Comparison of ENCODE assay signal across 7 mouse cellular contexts in the genomic region with DNA sequence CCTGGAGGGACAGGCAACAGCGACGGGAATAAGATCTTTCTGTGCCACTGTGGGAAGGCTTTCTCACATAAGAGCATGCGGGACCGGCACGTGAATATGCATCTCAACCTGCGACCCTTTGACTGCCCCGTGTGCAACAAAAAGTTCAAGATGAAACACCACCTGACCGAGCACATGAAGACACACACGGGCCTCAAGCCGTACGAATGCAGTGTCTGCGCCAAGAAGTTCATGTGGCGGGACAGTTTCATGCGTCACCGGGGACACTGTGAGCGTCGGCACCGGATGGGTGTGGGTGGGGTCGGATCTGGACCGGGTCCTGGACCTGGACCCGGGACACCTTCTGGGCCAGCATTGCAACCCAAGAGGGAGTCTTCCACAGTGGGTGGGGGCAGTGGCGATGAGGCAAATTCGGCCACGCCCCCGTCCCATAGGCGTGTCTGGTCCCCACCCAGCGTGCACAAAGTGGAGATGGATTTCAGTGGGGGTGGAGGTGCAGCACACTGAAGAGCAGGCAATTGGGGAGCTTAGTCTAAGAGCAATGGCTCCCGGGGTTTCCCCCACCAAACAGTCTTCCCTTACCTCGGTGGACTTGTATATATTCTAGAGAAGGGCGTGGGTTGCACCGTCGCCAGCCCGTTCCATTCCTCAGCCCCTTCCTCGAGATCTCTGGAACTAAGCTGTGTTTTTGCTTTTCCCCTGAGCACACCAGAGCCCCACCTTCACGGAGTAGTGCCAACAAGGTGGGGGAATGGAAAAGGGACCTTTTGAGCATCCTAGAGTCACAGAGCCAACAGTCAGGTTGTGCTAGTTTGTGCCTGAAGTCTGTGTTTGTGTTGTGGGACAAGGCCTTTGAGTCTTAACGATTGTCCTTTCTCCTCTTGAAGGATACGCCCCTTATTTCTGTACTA. TPM values are rescaled to one million over a fixed set of nuclear protein-coding genes. Genes with fewer than 3 reads are reported as not detected.
DNase-seq lines count a peak whose midpoint lies in the region; ATAC-seq and TF ChIP-seq lines count a peak whose summit lies in the region.

No protein-coding gene starts in this region.

- no peaks in the 10 kb centered on the region for H3K9me3 ChIP-seq in embryonic facial prominence, embryonic 13.5 days

- ATAC-seq in embryonic facial prominence, embryonic 13.5 days (ENCODE audit: insufficient number of reproducible peaks, insufficient read depth, low FRiP score, low TSS enrichment, low read depth), result no peak

- no peak for DNase-seq in thymus, adult 2 months
- no peak for DNase-seq in thymus, postnatal 25 days
- peak; percentile 35 to 51 for DNase-seq in heart, postnatal 14 days
- DNase-seq in liver, adult 2 months (ENCODE audit: extremely low read depth, low read depth, low spot score), result no peak
- no peak for DNase-seq in left cerebral cortex, postnatal 10 days (ENCODE audit: extremely low spot score in 1 of 2, low spot score in 2 of 2)

- no peaks in the 10 kb centered on the region for H3K27me3 ChIP-seq in thymus, adult 2 months (ENCODE audit: control insufficient read depth, insufficient read depth, low read length)
- no peaks in the 10 kb centered on the region for H3K27me3 ChIP-seq in embryonic facial prominence, embryonic 13.5 days
- no peaks in the 10 kb centered on the region for H3K27me3 ChIP-seq in liver, adult 2 months (ENCODE audit: control insufficient read depth, insufficient read depth, low read length)

- peak overlapping the region; percentile 19 for H3K27ac ChIP-seq in thymus, adult 2 months (ENCODE audit: control insufficient read depth, insufficient read depth, low read length)
- no peak overlapping the region for H3K27ac ChIP-seq in embryonic facial prominence, embryonic 13.5 days
- peak overlapping the region; percentile 37 for H3K27ac ChIP-seq in liver, adult 2 months (replicated peaks; ENCODE audit: insufficient read depth, low read depth, low read length)
- no peak overlapping the region for H3K27ac ChIP-seq in olfactory bulb, adult 2 months (ENCODE audit: insufficient read depth, low read depth, low read length)

- peaks cover 5% of the 10 kb centered on the region; the same call in 1 of the 2 replicates for H3K36me3 ChIP-seq in thymus, adult 2 months (ENCODE audit: control insufficient read depth, insufficient read depth, low read length)
- H3K36me3 ChIP-seq in embryonic facial prominence, embryonic 13.5 days, result peaks cover 30% of the 10 kb centered on the region
- peaks cover 6% of the 10 kb centered on the region; the same call in 1 of the 2 replicates for H3K36me3 ChIP-seq in liver, adult 2 months (ENCODE audit: control insufficient read depth, insufficient read depth, low read length)

- TF ChIP-seq POLR2A in thymus, adult 2 months (IDR thresholded peaks at IDR 0.05; ENCODE audit: control insufficient read depth, extremely low read depth, insufficient read depth, low read length, poor library complexity), result no peak
- no peak for TF ChIP-seq POLR2A in liver, adult 2 months (IDR thresholded peaks at IDR 0.05; ENCODE audit: extremely low read depth, insufficient read depth, low read length)
- no peak for TF ChIP-seq POLR2A in olfactory bulb, adult 2 months (IDR thresholded peaks at IDR 0.05; ENCODE audit: insufficient read depth, low read depth, low read length)

- H3K4me1 ChIP-seq in thymus, adult 2 months (replicated peaks; ENCODE audit: control insufficient read depth, insufficient read depth, low read length), result peaks cover 18% of the 10 kb centered on the region
- peaks cover 48% of the 10 kb centered on the region for H3K4me1 ChIP-seq in embryonic facial prominence, embryonic 13.5 days
- H3K4me1 ChIP-seq in liver, adult 2 months (ENCODE audit: control insufficient read depth, insufficient read depth, low read length), result peaks cover 11% of the 10 kb centered on the region
- peaks cover 34% of the 10 kb centered on the region for H3K4me1 ChIP-seq in olfactory bulb, adult 2 months (ENCODE audit: control insufficient read depth, insufficient read depth, low read length)

- peak overlapping the region; percentile 92; the same call in 1 of the 2 replicates for H3K4me3 ChIP-seq in thymus, adult 2 months (ENCODE audit: control insufficient read depth, insufficient read depth, low read length)
- H3K4me3 ChIP-seq in embryonic facial prominence, embryonic 13.5 days, result peak overlapping the region; percentile 68
- 0 out of 2 replicates have a peak overlapping the region, but pooled peaks have one; percentile 84 for H3K4me3 ChIP-seq in liver, adult 2 months (ENCODE audit: insufficient read depth, low read depth, low read length)
- peak overlapping the region; percentile 59; the same call in 1 of the 2 replicates for H3K4me3 ChIP-seq in olfactory bulb, adult 2 months (ENCODE audit: insufficient read depth, low read depth, low read length)

- WGBS in thymus, adult 2 months, result 83% methylated on average over 37 of the region's 37 CpGs
- 61% methylated on average over 37 of the region's 37 CpGs for WGBS in embryonic facial prominence, embryonic 13.5 days
- WGBS in liver, adult 2 months, result 60% methylated on average over 37 of the region's 37 CpGs
- WGBS in olfactory bulb, adult 2 months, result 63% methylated on average over 37 of the region's 37 CpGs

- H3K4me2 ChIP-seq in embryonic facial prominence, embryonic 13.5 days, result peak overlapping the region; percentile 99

- intact Hi-C loops in heart, postnatal 14 days (cut with DNase I), result no loop called here
- intact Hi-C loops in left cerebral cortex, postnatal 10 days (cut with DNase I), result no loop called here

- TF ChIP-seq CTCF in thymus, adult 2 months (IDR thresholded peaks at IDR 0.05; ENCODE audit: borderline replicate concordance, control insufficient read depth, extremely low read depth, insufficient read depth, low read length, poor library complexity), result no peak
- no peak for TF ChIP-seq CTCF in liver, adult 2 months (IDR thresholded peaks at IDR 0.05; ENCODE audit: low read depth, low read length)
- no peak for TF ChIP-seq CTCF in olfactory bulb, adult 2 months (IDR thresholded peaks at IDR 0.05; ENCODE audit: insufficient read depth, low read depth, low read length)

- H3K79me2 ChIP-seq in liver, adult 2 months (ENCODE audit: control insufficient read depth, insufficient read depth, low read length), result no peaks in the 10 kb centered on the region; the same call in 1 of the 2 replicates

- H3K9ac ChIP-seq in embryonic facial prominence, embryonic 13.5 days, result no peak overlapping the region
- H3K9ac ChIP-seq in liver, adult 2 months (ENCODE audit: low read depth, low read length), result 0 out of 2 replicates have a peak overlapping the region, but pooled peaks have one; percentile 7

RNA-seq across cellular contexts. Expression of a gene that starts 2.8 kb away (rescaled TPM):
- polyA plus RNA-seq in thymus, adult 2 months (2012; rRNA removed), result 119 and 120 TPM in 2 replicates
- polyA plus RNA-seq in embryonic facial prominence, embryonic 13.5 days (2015; fragmentation: Nextera tagmentation; extraction: Ambion mirVana), result 15.4 and 17.6 TPM in 2 replicates
- 10 to 100 TPM; 16.8 to 20.3 TPM for total RNA-seq in heart, postnatal 14 days (2021)
- total RNA-seq in liver, adult 2 months (2014; rRNA removed), result 11.1 and 12.7 TPM in 2 replicates
- 23.9 and 30.2 TPM in 2 replicates for polyA plus RNA-seq in liver, adult 2 months (2012; rRNA removed)
- not detected in 2 replicates for polyA plus RNA-seq in olfactory bulb, adult 2 months (2012; ENCODE audit: insufficient read depth, insufficient read length, low replicate concordance, missing spikeins)
- total RNA-seq in left cerebral cortex, postnatal 10 days (2021), result 10 to 100 TPM; 35.0 to 35.8 TPM

RNA-seq across cellular contexts. Expression of a gene that starts 2.8 kb away (rescaled TPM):
- polyA plus RNA-seq in thymus, adult 2 months (2012; rRNA removed), result 201 and 248 TPM in 2 replicates
- polyA plus RNA-seq in embryonic facial prominence, embryonic 13.5 days (2015; fragmentation: Nextera tagmentation; extraction: Ambion mirVana), result 26.6 and 31.9 TPM in 2 replicates
- total RNA-seq in heart, postnatal 14 days (2021), result 100 to 1,000 TPM in 1 of 2 experiments, 10 to 100 TPM in 1; 92.8 to 100 TPM
- 47.2 and 58.5 TPM in 2 replicates for total RNA-seq in liver, adult 2 months (2014; rRNA removed)
- 95.4 and 105 TPM in 2 replicates for polyA plus RNA-seq in liver, adult 2 months (2012; rRNA removed)
- polyA plus RNA-seq in olfactory bulb, adult 2 months (2012; ENCODE audit: insufficient read depth, insufficient read length, low replicate concordance, missing spikeins), result 118 TPM in 1 of 2 replicates, not detected in the other
- 10 to 100 TPM; 33.0 to 34.7 TPM for total RNA-seq in left cerebral cortex, postnatal 10 days (2021)

RNA-seq across cellular contexts. Expression of a gene that starts 9.3 kb away (rescaled TPM):
- polyA plus RNA-seq in thymus, adult 2 months (2012; rRNA removed), result 116 and 129 TPM in 2 replicates
- polyA plus RNA-seq in embryonic facial prominence, embryonic 13.5 days (2015; fragmentation: Nextera tagmentation; extraction: Ambion mirVana), result 57.7 and 58.9 TPM in 2 replicates
- 10 to 100 TPM; 11.3 to 13.7 TPM for total RNA-seq in heart, postnatal 14 days (2021)
- total RNA-seq in liver, adult 2 months (2014; rRNA removed), result 8.3 and 10.2 TPM in 2 replicates
- 15.8 and 30.8 TPM in 2 replicates for polyA plus RNA-seq in liver, adult 2 months (2012; rRNA removed)
- not detected in 2 replicates for polyA plus RNA-seq in olfactory bulb, adult 2 months (2012; ENCODE audit: insufficient read depth, insufficient read length, low replicate concordance, missing spikeins)
- 10 to 100 TPM; 26.5 to 28.1 TPM for total RNA-seq in left cerebral cortex, postnatal 10 days (2021)

RNA-seq across cellular contexts. Expression of a gene that starts 10.8 kb away (rescaled TPM):
- polyA plus RNA-seq in thymus, adult 2 months (2012; rRNA removed), result 528 and 541 TPM in 2 replicates
- 61.2 and 63.7 TPM in 2 replicates for polyA plus RNA-seq in embryonic facial prominence, embryonic 13.5 days (2015; fragmentation: Nextera tagmentation; extraction: Ambion mirVana)
- total RNA-seq in heart, postnatal 14 days (2021), result 10 to 100 TPM; 54.7 to 58.6 TPM
- total RNA-seq in liver, adult 2 months (2014; rRNA removed), result 9.8 and 10.9 TPM in 2 replicates
- polyA plus RNA-seq in liver, adult 2 months (2012; rRNA removed), result 19.4 and 27.7 TPM in 2 replicates
- 671 TPM in 1 of 2 replicates, not detected in the other for polyA plus RNA-seq in olfactory bulb, adult 2 months (2012; ENCODE audit: insufficient read depth, insufficient read length, low replicate concordance, missing spikeins)
- 10 to 100 TPM; 67.1 to 68.4 TPM for total RNA-seq in left cerebral cortex, postnatal 10 days (2021)

RNA-seq across cellular contexts. Expression of a gene that starts 13.6 kb away (rescaled TPM):
- 0.69 and 1.0 TPM in 2 replicates for polyA plus RNA-seq in thymus, adult 2 months (2012; rRNA removed)
- polyA plus RNA-seq in embryonic facial prominence, embryonic 13.5 days (2015; fragmentation: Nextera tagmentation; extraction: Ambion mirVana), result 0.27 TPM in 1 of 2 replicates, not detected in the other
- total RNA-seq in heart, postnatal 14 days (2021), result not detected
- not detected in 2 replicates for total RNA-seq in liver, adult 2 months (2014; rRNA removed)
- polyA plus RNA-seq in liver, adult 2 months (2012; rRNA removed), result 0.18 TPM in 1 of 2 replicates, not detected in the other
- not detected in 2 replicates for polyA plus RNA-seq in olfactory bulb, adult 2 months (2012; ENCODE audit: insufficient read depth, insufficient read length, low replicate concordance, missing spikeins)
- 1 to 10 TPM; 1.2 TPM for total RNA-seq in left cerebral cortex, postnatal 10 days (2021)

Comparison
In these comparisons a context has a peak if more than half of its experiments do, and no peak if none do; other contexts are left out.
1. DNase-seq: peak in heart, postnatal 14 days (2 of 2); none in thymus, adult 2 months (single experiment), thymus, postnatal 25 days (single experiment), liver, adult 2 months (single experiment) and left cerebral cortex, postnatal 10 days (0 of 2).
2. H3K27ac ChIP-seq: peak in thymus, adult 2 months (single experiment) and liver, adult 2 months (single experiment); none in embryonic facial prominence, embryonic 13.5 days (single experiment) and olfactory bulb, adult 2 months (single experiment).
3. RNA of a gene that starts 2.8 kb away (polyA plus RNA-seq): 119 to 120 TPM in thymus, adult 2 months, 23.9 to 30.2 TPM in liver, adult 2 months and 15.4 to 17.6 TPM in embryonic facial prominence, embryonic 13.5 days; not detected in olfactory bulb, adult 2 months; every median in the first group is over 10 times any median in the second.
4. RNA of a gene that starts 9.3 kb away (polyA plus RNA-seq): 116 to 129 TPM in thymus, adult 2 months, 57.7 to 58.9 TPM in embryonic facial prominence, embryonic 13.5 days and 15.8 to 30.8 TPM in liver, adult 2 months; not detected in olfactory bulb, adult 2 months; every median in the first group is over 10 times any median in the second.
5. Peak in every context shown above with its lines, with median percentiles within 50 percentile points of each other: H3K4me3 ChIP-seq.